Mouse (Mus musculus) heart, embryonic 15.5 days (tissue): ENCODE results near the gene Olfr638. TPM values are rescaled to one million over a fixed set of nuclear protein-coding genes. Genes with fewer than 3 reads are reported as not detected.

Source experiments
- ATAC-seq: fragments of 200-750 bp; cut with Nextera tagmentation; replicated peaks from 2 replicates; pipeline ENCODE4 v1.8.0; 2017; ENCODE audit warnings: low read depth, moderate TSS enrichment; ENCODE audit not compliant: insufficient number of reproducible peaks, insufficient read depth, low FRiP score
- H3K27ac ChIP-seq: fragments of 300-500 bp; sonication (generic); 2 replicates; pipeline ENCODE4 v1.5.1; 2015; ENCODE audit warnings: mild to moderate bottlenecking, inconsistent platforms
- H3K27me3 ChIP-seq: fragments of 300-500 bp; sonication (generic); 2 replicates; pipeline ENCODE4 v1.6.1; 2015; ENCODE audit warnings: inconsistent platforms
- H3K36me3 ChIP-seq: fragments of 300-500 bp; sonication (generic); 2 replicates; pipeline ENCODE4 v1.6.1; 2015; ENCODE audit warnings: mild to moderate bottlenecking, inconsistent platforms
- H3K4me1 ChIP-seq: fragments of 300-500 bp; sonication (generic); replicated peaks from 2 replicates; pipeline ENCODE4 v1.6.1; 2015; ENCODE audit warnings: inconsistent platforms
- H3K4me2 ChIP-seq: fragments of 300-500 bp; sonication (generic); 2 replicates; pipeline ENCODE4 v1.6.1; 2015; ENCODE audit warnings: inconsistent platforms, mild to moderate bottlenecking, moderate library complexity
- H3K4me3 ChIP-seq: fragments of 300-500 bp; sonication (generic); 2 replicates; pipeline ENCODE4 v1.5.1; 2015; ENCODE audit warnings: mild to moderate bottlenecking, inconsistent platforms
- H3K9ac ChIP-seq: fragments of 300-500 bp; sonication (generic); 2 replicates; pipeline ENCODE4 v1.6.1; 2015; ENCODE audit warnings: mild to moderate bottlenecking, inconsistent platforms
- H3K9me3 ChIP-seq: fragments of 300-500 bp; sonication (generic); replicated peaks from 2 replicates; pipeline ENCODE4 v1.6.1; 2016; ENCODE audit warnings: inconsistent platforms
- WGBS: fragments of 180-500 bp; shearing (Covaris S2); methylation state at CpG from one replicate; pipeline ENCODE4 v1.1.7; 2015; ENCODE audit warnings: mixed read lengths; 5-methylcytosine and 5-hydroxymethylcytosine counted together
- polyA plus RNA-seq: library from polyadenylated mRNA; unstranded; fragments of >200 nt; fragmentation: Nextera tagmentation; extraction: Ambion mirVana; gene quantifications from 2 replicates; pipeline ENCODE4 v1.2.1, GENCODE M21; 2015

The Olfr638 gene
- polyA plus RNA-seq, 1 experiment from 2014 or later, result not detected

GRCm38 (mm10) chr7:104052566-104052965 lies 54.0 kb downstream of the Olfr638 start, which contains the start of gene Olfr642:
Gene Olfr642 (minus strand): TSS chr7:104052666.
- ATAC-seq, result no peak
- no peak within 1 kb of the TSS for H3K27ac ChIP-seq
- WGBS, result 73% methylated on average over 1 of the region's 1 CpGs

More at GRCm38 (mm10) chr7:104052566-104052965, 54.0 kb downstream of the Olfr638 start, which contains the start of gene Olfr642:
- Histone ChIP-seq H3K9ac (no peak within 1 kb of the TSS), H3K4me2 (no peak within 1 kb of the TSS), H3K4me3 (no peak within 1 kb of the TSS), H3K4me1 (no peaks in the 10 kb centered on the region), H3K36me3 (no peaks in the 10 kb centered on the region), H3K27me3 (no peaks in the 10 kb centered on the region), H3K9me3 (no peaks in the 10 kb centered on the region)

Other genes starting within 250 kb of the Olfr638 start
- not detected in 2 replicates for gene Olfr630, start 241.4 kb upstream of the Olfr638 start, polyA plus RNA-seq
- gene Olfr69, start 227.2 kb upstream of the Olfr638 start, polyA plus RNA-seq, result not detected in 2 replicates
- not detected in 2 replicates for gene Olfr68, start 219.0 kb upstream of the Olfr638 start, polyA plus RNA-seq
- not detected in 2 replicates for gene Olfr67, start 206.9 kb upstream of the Olfr638 start, polyA plus RNA-seq
- 13,914 and 14,622 TPM in 2 replicates for gene Hbb-bt, start 184.8 kb upstream of the Olfr638 start, polyA plus RNA-seq
- gene Hbb-bs, start 170.7 kb upstream of the Olfr638 start, polyA plus RNA-seq, result 40,231 and 44,289 TPM in 2 replicates
- not detected in 2 replicates for gene Hbb-bh2, start 158.2 kb upstream of the Olfr638 start, polyA plus RNA-seq
- gene Hbb-bh1, start 155.6 kb upstream of the Olfr638 start, polyA plus RNA-seq, result 7.6 and 12.8 TPM in 2 replicates
- gene Hbb-y, start 145.5 kb upstream of the Olfr638 start, polyA plus RNA-seq, result 765 and 1,617 TPM in 2 replicates
- gene Olfr66, start 112.5 kb upstream of the Olfr638 start, polyA plus RNA-seq, result not detected in 2 replicates
- not detected in 2 replicates for gene Olfr64, start 104.3 kb upstream of the Olfr638 start, polyA plus RNA-seq
- not detected in 2 replicates for gene Olfr65, start 95.3 kb upstream of the Olfr638 start, polyA plus RNA-seq
- gene Olfr631, start 69.9 kb upstream of the Olfr638 start, polyA plus RNA-seq, result not detected in 2 replicates
- gene Olfr632, start 64.4 kb upstream of the Olfr638 start, polyA plus RNA-seq, result not detected in 2 replicates
- not detected in 2 replicates for gene Olfr633, start 54.3 kb upstream of the Olfr638 start, polyA plus RNA-seq
- gene Olfr635, start 27.6 kb upstream of the Olfr638 start, polyA plus RNA-seq, result not detected in 2 replicates
- gene Olfr639, start 18.6 kb downstream of the Olfr638 start, polyA plus RNA-seq, result not detected in 2 replicates
- gene Olfr640, start 26.8 kb downstream of the Olfr638 start, polyA plus RNA-seq, result not detected in 2 replicates
- gene Olfr641, start 36.7 kb downstream of the Olfr638 start, polyA plus RNA-seq, result not detected in 2 replicates
- gene Olfr642, start 53.9 kb downstream of the Olfr638 start, polyA plus RNA-seq, result not detected in 2 replicates
- gene 4930516K23Rik, start 62.7 kb downstream of the Olfr638 start, polyA plus RNA-seq, result not detected in 2 replicates
- gene Olfr644, start 73.1 kb downstream of the Olfr638 start, polyA plus RNA-seq, result not detected in 2 replicates
- not detected in 2 replicates for gene Olfr645, start 86.7 kb downstream of the Olfr638 start, polyA plus RNA-seq
- gene Olfr646, start 106.1 kb downstream of the Olfr638 start, polyA plus RNA-seq, result not detected in 2 replicates
- not detected in 2 replicates for gene Ubqln5, start 131.1 kb downstream of the Olfr638 start, polyA plus RNA-seq
- not detected in 2 replicates for gene Olfr643, start 138.7 kb downstream of the Olfr638 start, polyA plus RNA-seq
- not detected in 2 replicates for gene Ubqln3, start 144.5 kb downstream of the Olfr638 start, polyA plus RNA-seq
- not detected in 2 replicates for gene Ubqlnl, start 151.8 kb downstream of the Olfr638 start, polyA plus RNA-seq
- 0.18 TPM in 1 of 2 replicates, not detected in the other for gene Olfm5, start 166.1 kb downstream of the Olfr638 start, polyA plus RNA-seq
- gene Olfr648, start 184.6 kb downstream of the Olfr638 start, polyA plus RNA-seq, result 0.16 and 0.25 TPM in 2 replicates
- gene Olfr649, start 197.2 kb downstream of the Olfr638 start, polyA plus RNA-seq, result not detected in 2 replicates
- gene Trim6, start 220.0 kb downstream of the Olfr638 start, polyA plus RNA-seq, result 1.7 and 1.9 TPM in 2 replicates
- 2.7 and 3.0 TPM in 2 replicates for gene Trim34a, start 245.7 kb downstream of the Olfr638 start, polyA plus RNA-seq